Mouse (Mus musculus) heart, adult 2 months (tissue): ENCODE results near the gene Fut2. TPM values are rescaled to one million over a fixed set of nuclear protein-coding genes. Genes with fewer than 3 reads are reported as not detected.

Source experiments
- DNase-seq, 2 experiments: peaks; one replicate each; pipeline ENCODE4 v3.0.0; 2021
- H3K27ac ChIP-seq: fragments of 200-600 bp; 2 replicates; pipeline ENCODE4 v1.8.1; 2022
- H3K27me3 ChIP-seq: fragments of 200-500 bp; 2 replicates; pipeline ENCODE4 v1.6.1; 2012; ENCODE audit warnings: mild to moderate bottlenecking, low read length, inconsistent platforms, mixed read lengths; ENCODE audit not compliant: control insufficient read depth, insufficient read depth
- H3K36me3 ChIP-seq: fragments of 200-500 bp; 2 replicates; pipeline ENCODE4 v1.6.1; 2012; ENCODE audit warnings: low read length, inconsistent platforms; ENCODE audit not compliant: control insufficient read depth, insufficient read depth
- H3K4me1 ChIP-seq: fragments of 200-500 bp; 2 replicates; pipeline ENCODE4 v1.6.1; 2011; ENCODE audit warnings: low read length; ENCODE audit not compliant: control insufficient read depth, insufficient read depth
- H3K4me3 ChIP-seq: fragments of 200-600 bp; 2 replicates; pipeline ENCODE4 v1.8.1; 2022
- H3K79me2 ChIP-seq: fragments of 200-500 bp; replicated peaks from 2 replicates; pipeline ENCODE4 v1.6.1; 2012; ENCODE audit warnings: mild to moderate bottlenecking, inconsistent platforms, low read length, moderate library complexity, mixed read lengths; ENCODE audit not compliant: control insufficient read depth, insufficient read depth
- H3K9ac ChIP-seq: fragments of 200-500 bp; 2 replicates; pipeline ENCODE4 v1.6.1; 2012; ENCODE audit warnings: low read depth, mild to moderate bottlenecking, control low read depth, inconsistent platforms, low read length, mixed read lengths
- CTCF ChIP-seq: fragments of 200-600 bp; IDR thresholded peaks from 2 replicates; pipeline ENCODE4 v1.8.1; 2022; ENCODE audit warnings: antibody characterized with exemption, mild to moderate bottlenecking, moderate library complexity
- EP300 ChIP-seq: fragments of 200-500 bp; IDR thresholded peaks from 2 replicates; pipeline ENCODE4 v1.6.1; 2011; ENCODE audit warnings: low read depth, low read length, control low read depth; ENCODE audit not compliant: insufficient read depth
- POLR2A ChIP-seq: fragments of 200-500 bp; IDR thresholded peaks from 2 replicates; pipeline ENCODE4 v1.6.1; 2011; ENCODE audit warnings: mild to moderate bottlenecking, low read depth, low read length, control low read depth; ENCODE audit not compliant: insufficient read depth
- WGBS: fragments of 180-500 bp; shearing (Covaris S2); methylation state at CpG from one replicate; pipeline ENCODE4 v1.1.7; 2018; 5-methylcytosine and 5-hydroxymethylcytosine counted together
- intact Hi-C: fragments of 180-260 bp; cut with DNase I; formaldehyde crosslinking; loops from one replicate; pipeline ENCODE4 v1.15.1; 2025
- polyA plus RNA-seq: library from polyadenylated mRNA; depleted of rRNA; stranded (reverse); fragments of >200 nt; gene quantifications from 2 replicates; pipeline ENCODE4 v1.2.3, GENCODE M21; 2012
- total RNA-seq, 2 experiments: library from RNA; stranded (reverse); gene quantifications; 2 replicates each; pipeline ENCODE4 v1.2.3; 2021

The Fut2 gene
- total and polyA plus RNA-seq, 3 experiments, result 0.50 to 1.1 (median 0.60) TPM

GRCm38 (mm10) chr7:45708221-45708761 lies 42.1 kb upstream of the Fut2 start:
- intact Hi-C loops, result no loop called here
- H3K9ac ChIP-seq, result peak overlapping the region; percentile 64
- H3K79me2 ChIP-seq, result no peaks in the 10 kb centered on the region
- TF ChIP-seq EP300 (peak; percentile 4), POLR2A (peak; percentile 47; the same call in 1 of the 2 replicates), CTCF (no peak)
- H3K27me3 ChIP-seq, result no peaks in the 10 kb centered on the region
- 32% methylated on average over 13 of the region's 13 CpGs for WGBS
- peaks cover 18% of the 10 kb centered on the region for H3K4me1 ChIP-seq
- peak overlapping the region; percentile 99 for H3K27ac ChIP-seq
- peak overlapping the region; percentile 43 for H3K4me3 ChIP-seq
- peaks cover 26% of the 10 kb centered on the region for H3K36me3 ChIP-seq
- peak in 1 of 2 experiments; percentile 61 for DNase-seq

GRCm38 (mm10) chr7:45707375-45707967 lies 41.3 kb upstream of the Fut2 start:
- no peaks in the 10 kb centered on the region for H3K79me2 ChIP-seq
- peaks cover 18% of the 10 kb centered on the region for H3K4me1 ChIP-seq
- peak overlapping the region; percentile 80 for H3K9ac ChIP-seq
- DNase-seq, result peak; percentile 97 to 99
- H3K27ac ChIP-seq, result peak overlapping the region; percentile 99
- H3K36me3 ChIP-seq, result peaks cover 23% of the 10 kb centered on the region
- H3K27me3 ChIP-seq, result no peaks in the 10 kb centered on the region
- TF ChIP-seq CTCF (no peak), POLR2A (peak; percentile 87), EP300 (peak; percentile 100)
- WGBS, result under 1% methylated on average over 27 of the region's 27 CpGs
- H3K4me3 ChIP-seq, result peak overlapping the region; percentile 91
- intact Hi-C loops, result no loop called here

- no peaks in the 10 kb centered on the region for H3K27me3 ChIP-seq
- intact Hi-C loops, result no loop called here
- WGBS, result 3% methylated on average over 37 of the region's 45 CpGs
Measured at GRCm38 (mm10) chr7:45706721-45707241, 40.6 kb upstream of the Fut2 start.

GRCm38 (mm10) chr7:45705873-45706281 lies 39.7 kb upstream of the Fut2 start:
- DNase-seq, result peak; percentile 87
- Histone ChIP-seq H3K27ac (peak overlapping the region; percentile 99), H3K79me2 (no peaks in the 10 kb centered on the region), H3K36me3 (peaks cover 23% of the 10 kb centered on the region), H3K4me1 (peaks cover 18% of the 10 kb centered on the region), H3K4me3 (peak overlapping the region; percentile 91), H3K27me3 (no peaks in the 10 kb centered on the region), H3K9ac (peak overlapping the region; percentile 97)
- TF ChIP-seq EP300 (peak; percentile 98), CTCF (no peak), POLR2A (peak; percentile 90)
- intact Hi-C loops, result no loop called here
- WGBS, result 0% methylated on average over 7 of the region's 7 CpGs

More at GRCm38 (mm10) chr7:45706721-45707241, 40.6 kb upstream of the Fut2 start:
- H3K79me2 ChIP-seq, result no peaks in the 10 kb centered on the region
- peaks cover 18% of the 10 kb centered on the region for H3K4me1 ChIP-seq
- peaks cover 23% of the 10 kb centered on the region for H3K36me3 ChIP-seq
- peak overlapping the region; percentile 91 for H3K4me3 ChIP-seq
- DNase-seq, result peak; percentile 91 to 92
- TF ChIP-seq POLR2A (peak; percentile 71), CTCF (peak; percentile 25; the same call in 1 of the 2 replicates), EP300 (no peak)
- H3K9ac ChIP-seq, result peak overlapping the region; percentile 97
- peak overlapping the region; percentile 99 for H3K27ac ChIP-seq

- intact Hi-C loops, result no loop called here
- Histone ChIP-seq H3K4me3 (peak overlapping the region; percentile 91), H3K27me3 (no peaks in the 10 kb centered on the region), H3K36me3 (peaks cover 23% of the 10 kb centered on the region), H3K9ac (peak overlapping the region; percentile 97), H3K27ac (peak overlapping the region; percentile 99), H3K4me1 (peaks cover 20% of the 10 kb centered on the region), H3K79me2 (no peaks in the 10 kb centered on the region)
- 1% methylated on average over 21 of the region's 21 CpGs for WGBS
- no peak for DNase-seq
- peak; percentile 16; the same call in 1 of the 2 replicates for TF ChIP-seq CTCF
- TF ChIP-seq EP300, result no peak
Measured at GRCm38 (mm10) chr7:45705443-45705864, 39.3 kb upstream of the Fut2 start.

- Histone ChIP-seq H3K9ac (peak within 1 kb of the TSS; percentile 97), H3K36me3 (peaks cover 20% of the 10 kb centered on the region), H3K4me1 (peaks cover 20% of the 10 kb centered on the region), H3K27me3 (0 out of 2 replicates have a peak, but pooled peaks cover 2% of the 10 kb centered on the region), H3K4me3 (peak within 1 kb of the TSS; percentile 91), H3K27ac (peak within 1 kb of the TSS; percentile 99), H3K79me2 (no peaks in the 10 kb centered on the region)
- TF ChIP-seq CTCF (no peak), POLR2A (peak; percentile 97), EP300 (peak; percentile 91)
- WGBS, result under 1% methylated on average over 36 of the region's 36 CpGs
- intact Hi-C loops, result loop anchor here (5.0 kb wide), 3 partner anchors 178 to 1153 kb away; partner anchors contain the start of genes Nr1h2, Plekha4 and Ppp1r15a
- DNase-seq, result peak; percentile 97 to 100
Measured at GRCm38 (mm10) chr7:45704730-45705442, 38.7 kb upstream of the Fut2 start, which contains the start of gene Dbp. Gene Dbp (plus strand): TSS chr7:45705088.
